Mouse (Mus musculus) forebrain, postnatal 0 days (tissue): ENCODE data around the gene Dlgap4. TPM values are rescaled to one million over a fixed set of nuclear protein-coding genes. Genes with fewer than 3 reads are reported as not detected.

ENCODE experiments used
- ATAC-seq: fragments of 200-750 bp; cut with Nextera tagmentation; 2 replicates; pipeline ENCODE4 v1.8.0; 2017; ENCODE audit warnings: mild to moderate bottlenecking, moderate library complexity
- DNase-seq: peaks from one replicate; pipeline ENCODE4 v3.0.0-alpha.2; 2015
- H3K27ac ChIP-seq: fragments of 300-500 bp; sonication (generic); 2 replicates; pipeline ENCODE4 v1.5.1; 2014; ENCODE audit warnings: low read depth, mild to moderate bottlenecking, antibody characterized with exemption, low read length, moderate library complexity, mixed read lengths
- H3K27me3 ChIP-seq: fragments of 300-500 bp; sonication (generic); 2 replicates; pipeline ENCODE4 v1.6.1; 2014; ENCODE audit warnings: mild to moderate bottlenecking, low read length, mixed read lengths; ENCODE audit not compliant: insufficient read depth
- H3K36me3 ChIP-seq: fragments of 300-500 bp; sonication (generic); 2 replicates; pipeline ENCODE4 v1.6.1; 2014; ENCODE audit warnings: mild to moderate bottlenecking, moderate library complexity; ENCODE audit not compliant: insufficient read depth
- H3K4me1 ChIP-seq: fragments of 300-500 bp; sonication (generic); 2 replicates; pipeline ENCODE4 v1.6.1; 2014; ENCODE audit warnings: antibody characterized with exemption; ENCODE audit not compliant: insufficient read depth
- H3K4me2 ChIP-seq: fragments of 300-500 bp; sonication (generic); 2 replicates; pipeline ENCODE4 v1.6.1; 2014; ENCODE audit warnings: low read depth, mild to moderate bottlenecking, moderate library complexity
- H3K4me3 ChIP-seq: fragments of 300-500 bp; sonication (generic); 2 replicates; pipeline ENCODE4 v1.5.1; 2014; ENCODE audit warnings: low read depth, low read length, mixed read lengths
- H3K9ac ChIP-seq: fragments of 300-500 bp; sonication (generic); 2 replicates; pipeline ENCODE4 v1.6.1; 2014; ENCODE audit warnings: mild to moderate bottlenecking
- H3K9me3 ChIP-seq: fragments of 300-500 bp; sonication (generic); 2 replicates; pipeline ENCODE4 v1.6.1; 2016; ENCODE audit warnings: low read length
- CTCF ChIP-seq: sonication (generic); IDR thresholded peaks from 2 replicates; pipeline ENCODE4 v1.5.1; 2016; ENCODE audit warnings: antibody characterized with exemption, control low read depth, low read depth
- WGBS: fragments of 180-500 bp; shearing (Covaris S2); extraction: QIAGEN DNeasy Blood & Tissue Kit; methylation state at CpG from one replicate; pipeline ENCODE4 v1.1.7; 2014; 5-methylcytosine and 5-hydroxymethylcytosine counted together
- polyA plus RNA-seq: library from polyadenylated mRNA; unstranded; fragments of >200 nt; fragmentation: Nextera tagmentation; extraction: Ambion mirVana; gene quantifications from 2 replicates; pipeline ENCODE4 v1.2.1, GENCODE M21; 2015
- total RNA-seq: library from RNA; depleted of rRNA; stranded (reverse); fragments of >200 nt; gene quantifications from 2 replicates; pipeline ENCODE4 v1.2.3, GENCODE M21; 2014

Dlgap4 gene
- total and polyA plus RNA-seq, 2 experiments from 2014 or later = 218 to 354 TPM

DNA sequence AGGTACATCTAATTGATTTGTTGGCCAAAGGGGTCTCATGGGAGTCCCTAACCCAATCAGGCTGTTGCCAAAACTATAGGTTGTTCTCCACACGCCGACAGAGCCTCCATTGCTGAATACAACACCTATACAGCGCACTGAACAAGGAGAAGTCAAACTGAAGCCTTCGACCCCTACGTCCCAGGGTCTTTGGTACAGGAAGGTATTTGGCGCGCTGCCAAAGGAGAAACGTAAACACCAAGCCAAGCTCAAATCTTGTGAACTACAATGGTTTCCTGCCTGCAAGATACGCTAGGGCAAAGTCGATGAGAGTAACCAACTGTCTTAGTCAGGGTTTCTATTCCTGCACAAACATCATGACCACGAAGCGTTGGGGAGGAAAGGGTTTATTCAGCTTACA, 155.8 kb downstream of the Dlgap4 start:
- no peak for TF ChIP-seq CTCF
- peaks cover 7% of the 10 kb centered on the region for H3K36me3 ChIP-seq
- no peak overlapping the region for H3K27ac ChIP-seq
- no peak for DNase-seq
- H3K4me2 ChIP-seq = no peak overlapping the region
- no peaks in the 10 kb centered on the region; the same call in 1 of the 2 replicates for H3K4me1 ChIP-seq
- no peaks in the 10 kb centered on the region for H3K9me3 ChIP-seq
- H3K9ac ChIP-seq = no peak overlapping the region
- H3K27me3 ChIP-seq = no peaks in the 10 kb centered on the region
- no peak for ATAC-seq
- H3K4me3 ChIP-seq = no peak overlapping the region
- 82% methylated on average over 12 of the region's 12 CpGs for WGBS

DNA sequence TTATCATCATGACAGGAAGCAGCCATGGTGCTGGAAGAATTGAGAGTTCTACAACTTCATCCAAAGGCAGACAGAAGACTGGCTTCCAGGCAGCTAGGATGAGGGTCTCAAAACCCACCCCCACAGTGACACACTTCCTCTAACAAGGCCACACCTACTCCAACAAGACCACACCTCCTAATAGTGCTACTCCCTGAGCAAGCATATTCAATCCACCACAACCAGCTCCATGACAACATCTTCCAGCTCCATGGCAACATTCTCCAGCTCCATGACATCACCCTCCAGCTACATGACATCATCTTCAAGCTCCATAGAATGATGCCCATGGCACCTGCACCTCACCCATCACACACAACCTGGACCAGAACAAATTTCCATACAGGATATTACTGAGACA, 160.0 kb downstream of the Dlgap4 start:
- ATAC-seq = no peak
- Histone ChIP-seq H3K9me3 (no peaks in the 10 kb centered on the region), H3K27ac (no peak overlapping the region), H3K4me1 (no peaks in the 10 kb centered on the region; the same call in 1 of the 2 replicates), H3K4me3 (no peak overlapping the region), H3K4me2 (no peak overlapping the region), H3K9ac (no peak overlapping the region), H3K36me3 (no peaks in the 10 kb centered on the region), H3K27me3 (no peaks in the 10 kb centered on the region)
- TF ChIP-seq CTCF = no peak
- DNase-seq = no peak

DNA sequence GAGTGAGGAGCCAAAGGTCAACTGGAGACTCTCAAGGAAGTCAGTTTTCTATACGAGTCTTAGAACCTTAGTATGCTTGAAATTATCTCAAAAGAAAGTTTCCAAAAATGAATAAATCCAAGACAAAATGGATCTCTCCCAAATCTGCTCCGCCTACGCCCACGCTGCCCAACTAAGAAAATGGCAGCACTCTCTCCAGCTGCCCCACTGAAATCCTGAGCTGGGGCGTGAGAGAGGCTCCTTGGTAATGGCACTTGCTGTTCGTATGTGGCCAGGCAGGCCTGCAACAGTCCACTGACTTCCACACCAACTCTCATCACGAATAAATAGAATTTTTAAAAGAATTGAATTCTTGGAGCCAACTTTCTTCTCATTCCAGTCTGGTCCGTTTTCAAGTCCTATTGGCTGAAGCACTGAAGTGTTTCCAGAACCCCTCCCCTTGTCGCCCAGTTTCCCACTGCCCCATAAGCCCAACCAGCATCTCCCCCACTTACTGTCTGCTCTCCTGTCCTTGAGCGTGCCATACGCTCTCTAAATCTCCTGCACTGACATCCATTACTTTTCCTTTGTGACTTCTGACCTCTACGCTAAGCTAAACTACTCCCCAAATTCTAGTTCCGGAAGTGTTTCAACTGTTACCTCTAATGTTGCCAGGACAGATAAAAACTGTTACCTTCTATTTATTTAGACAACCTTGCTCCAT, 160.7 kb downstream of the Dlgap4 start:
- no peaks in the 10 kb centered on the region for H3K36me3 ChIP-seq
- peak overlapping the region; percentile 25; the same call in 1 of the 2 replicates for H3K4me3 ChIP-seq
- H3K27me3 ChIP-seq = no peaks in the 10 kb centered on the region
- no peaks in the 10 kb centered on the region; the same call in 1 of the 2 replicates for H3K4me1 ChIP-seq
- H3K9me3 ChIP-seq = no peaks in the 10 kb centered on the region
- H3K27ac ChIP-seq = no peak overlapping the region
- 66% methylated on average over 13 of the region's 13 CpGs for WGBS
- no peak for ATAC-seq
- H3K9ac ChIP-seq = no peak overlapping the region
- no peak for TF ChIP-seq CTCF
- no peak for DNase-seq
- peak overlapping the region; percentile 59 for H3K4me2 ChIP-seq

DNA sequence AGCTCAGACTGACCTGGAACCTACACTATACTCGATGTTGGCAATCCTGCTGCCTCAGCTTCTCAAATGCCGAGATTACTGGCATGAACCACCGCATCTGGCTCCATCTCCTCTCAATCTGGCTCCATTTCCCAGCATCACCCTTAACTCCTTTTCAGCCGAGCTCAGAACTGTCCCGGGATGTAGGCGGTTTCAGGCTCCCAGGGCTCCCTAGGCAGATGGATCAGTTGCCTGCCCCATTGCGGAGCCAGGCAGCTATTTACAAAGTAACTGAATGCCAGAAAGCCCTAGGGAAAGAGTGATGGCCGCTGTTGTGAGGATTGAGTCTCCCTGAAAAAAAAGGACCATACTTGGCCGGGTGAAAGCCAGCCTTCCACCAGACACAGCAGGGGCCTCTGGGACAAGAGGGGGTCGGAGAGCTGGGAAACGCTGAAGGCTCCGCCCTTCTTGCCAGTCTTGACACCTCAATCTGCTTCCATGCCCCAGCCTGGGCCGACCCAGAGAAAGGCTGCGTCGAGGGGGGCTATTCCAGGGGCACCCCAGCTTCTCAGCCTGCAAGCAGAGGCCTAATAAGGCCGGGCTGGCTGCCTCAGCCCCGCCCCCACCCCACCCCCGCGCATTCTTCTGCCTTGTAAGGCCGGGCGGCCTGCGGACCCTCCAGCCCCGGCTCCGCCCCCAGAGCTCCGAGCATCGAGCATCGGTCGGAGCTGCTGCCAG, 161.4 kb downstream of the Dlgap4 start, which contains the start of gene Myl9:
Gene Myl9 (plus strand): TSS at position 683 of the 717 bp plus-strand sequence.
- peak within 1 kb of the TSS; percentile 25 for H3K4me3 ChIP-seq
- H3K4me1 ChIP-seq = no peaks in the 10 kb centered on the region; the same call in 1 of the 2 replicates
- peak within 1 kb of the TSS; percentile 59 for H3K4me2 ChIP-seq
- no peaks in the 10 kb centered on the region for H3K36me3 ChIP-seq
- H3K9ac ChIP-seq = peak within 1 kb of the TSS; percentile 41
- no peaks in the 10 kb centered on the region for H3K27me3 ChIP-seq
- DNase-seq = peak; percentile 57
- 3% methylated on average over 28 of the region's 28 CpGs for WGBS
- TF ChIP-seq CTCF = no peak
- peak; percentile 82 for ATAC-seq
- peak within 1 kb of the TSS; percentile 54; the same call in 1 of the 2 replicates for H3K27ac ChIP-seq
- H3K9me3 ChIP-seq = no peaks in the 10 kb centered on the region

DNA sequence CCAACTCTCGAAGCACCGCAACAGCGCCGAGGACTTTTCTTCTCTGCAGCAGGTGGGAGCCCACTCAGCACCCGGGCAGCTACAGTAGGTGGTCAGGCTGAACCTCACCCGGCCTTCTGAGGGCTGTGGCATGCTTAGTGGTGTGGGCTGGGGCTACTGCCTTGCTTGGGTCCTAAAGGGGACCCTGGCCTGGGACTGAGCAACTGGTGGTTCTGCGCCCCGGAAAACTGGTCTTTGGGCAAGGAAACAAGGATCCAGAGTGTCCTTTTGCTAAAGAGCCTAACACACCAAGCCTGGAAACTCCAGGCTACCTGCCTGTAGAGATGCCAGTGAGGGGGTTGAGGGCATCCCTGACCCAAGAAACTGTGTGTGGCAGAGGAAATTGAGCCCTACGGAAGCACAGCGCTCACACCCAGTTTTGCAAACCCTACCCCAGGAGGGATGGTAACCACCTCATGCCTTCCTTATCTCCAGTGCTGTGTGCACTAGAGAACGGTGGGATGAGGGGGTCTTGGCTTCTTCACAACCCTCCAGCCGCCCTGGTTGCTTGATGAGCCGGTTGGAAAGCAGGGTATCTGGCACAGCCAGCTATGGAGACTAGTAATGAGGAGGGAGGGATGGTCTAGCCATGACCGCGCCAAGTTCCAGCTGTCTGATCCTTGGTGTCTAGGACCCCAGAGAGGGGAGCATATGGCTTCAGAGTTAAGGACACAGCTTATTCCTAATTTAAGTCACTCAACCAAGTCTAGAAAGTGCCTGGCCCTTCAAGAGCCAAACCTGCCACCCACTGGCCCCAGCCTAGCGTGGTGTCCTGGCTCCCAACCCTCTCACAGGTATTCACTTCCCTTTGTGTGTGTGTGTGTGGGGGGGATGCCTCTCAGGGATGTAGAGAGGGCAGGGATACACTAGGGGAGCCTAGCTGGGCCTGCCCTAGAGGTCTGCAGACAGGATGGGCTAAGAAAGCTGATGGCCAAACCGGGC, 162.2 kb downstream of the Dlgap4 start:
- peak overlapping the region; percentile 41; the same call in 1 of the 2 replicates for H3K9ac ChIP-seq
- WGBS = 28% methylated on average over 17 of the region's 17 CpGs
- no peaks in the 10 kb centered on the region for H3K27me3 ChIP-seq
- H3K36me3 ChIP-seq = no peaks in the 10 kb centered on the region
- H3K9me3 ChIP-seq = no peaks in the 10 kb centered on the region
- ATAC-seq (no peak), DNase-seq (no peak)
- peak overlapping the region; percentile 54; the same call in 1 of the 2 replicates for H3K27ac ChIP-seq
- TF ChIP-seq CTCF = no peak
- peak overlapping the region; percentile 59 for H3K4me2 ChIP-seq
- H3K4me3 ChIP-seq = peak overlapping the region; percentile 25
- no peaks in the 10 kb centered on the region; the same call in 1 of the 2 replicates for H3K4me1 ChIP-seq

DNA sequence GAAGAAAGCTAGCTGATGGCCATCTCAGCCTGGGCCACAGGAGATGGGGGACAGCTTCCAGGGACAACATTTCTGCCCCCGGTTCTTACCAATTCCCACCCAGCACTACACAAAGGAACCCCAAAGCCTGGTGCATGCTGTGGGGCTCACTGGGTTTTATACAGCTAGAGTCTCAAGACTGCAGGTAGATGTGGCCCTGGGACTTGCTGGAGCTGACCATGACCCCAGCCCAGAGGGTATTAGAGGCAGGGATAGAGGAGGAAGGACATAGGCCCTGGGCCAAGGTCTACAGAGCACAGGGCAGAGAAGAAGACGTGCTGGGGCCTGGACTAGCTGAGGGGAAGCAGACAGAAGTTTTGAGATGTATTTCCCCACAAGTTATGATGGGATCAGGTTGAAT, 163.4 kb downstream of the Dlgap4 start:
- no peak overlapping the region for H3K27ac ChIP-seq
- no peaks in the 10 kb centered on the region for H3K9me3 ChIP-seq
- no peaks in the 10 kb centered on the region; the same call in 1 of the 2 replicates for H3K4me1 ChIP-seq
- no peak overlapping the region for H3K9ac ChIP-seq
- H3K27me3 ChIP-seq = no peaks in the 10 kb centered on the region
- H3K36me3 ChIP-seq = no peaks in the 10 kb centered on the region
- no peak overlapping the region for H3K4me2 ChIP-seq
- DNase-seq = no peak
- H3K4me3 ChIP-seq = no peak overlapping the region
- no peak for TF ChIP-seq CTCF
- WGBS = 79% methylated on average over 2 of the region's 2 CpGs
- no peak for ATAC-seq
